Mouse (Mus musculus) right cerebral cortex, postnatal 14 days (tissue): ENCODE data around the gene Cpa4.

Experiments
- DNase-seq: peaks from one replicate; pipeline ENCODE4 v3.0.0; 2022

The Cpa4 gene

GRCm38 (mm10) chr6:30636186-30636842 lies 68.1 kb downstream of the Cpa4 start:
- DNase-seq: no peak

GRCm38 (mm10) chr6:30638674-30639268 lies 70.6 kb downstream of the Cpa4 start, which contains the start of gene Cpa1:
TSS of gene Cpa1 (plus strand) at chr6:30639218.
- DNase-seq: no peak
